Mouse (Mus musculus): ENCODE results near the gene Tecr.

DNA sequence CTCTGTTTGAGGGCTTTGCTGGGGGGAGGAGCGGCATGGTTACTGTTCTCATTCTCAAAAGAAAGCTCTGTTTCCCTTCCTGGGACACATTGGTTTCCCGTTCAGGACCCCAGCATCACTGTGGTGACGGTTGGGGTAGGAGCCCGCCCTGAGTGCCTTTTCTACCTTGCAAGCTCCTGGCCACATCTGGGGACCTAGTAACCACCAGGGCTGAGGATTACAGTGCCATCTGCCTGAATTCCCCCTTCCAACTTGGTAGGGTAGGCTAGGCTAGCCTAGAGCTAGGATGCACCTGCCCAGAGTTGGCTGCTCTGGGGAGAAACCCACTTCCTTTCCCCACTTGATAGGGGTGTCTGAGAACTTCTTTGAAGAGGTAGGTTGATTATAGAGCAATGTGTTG lies 4.2 kb upstream of the Tecr start:
- TF ChIP-seq JUND (conservative IDR thresholded peaks at IDR 0.05; ENCODE audit: low read depth, low read length) (no peak), POLR2A (IDR thresholded peaks at IDR 0.05; ENCODE audit: low read depth, low read length) (no peak), HCFC1 (IDR thresholded peaks at IDR 0.05; ENCODE audit: low read depth, low read length) (no peak), MXI1 (IDR thresholded peaks at IDR 0.05; ENCODE audit: low read depth, low read length) (no peak), CTCF (conservative IDR thresholded peaks at IDR 0.05 in 1 of 2, IDR thresholded peaks at IDR 0.05 in 1 of 2; ENCODE audit: low read depth in 2 of 2, low read length in 2 of 2) (no peak), TBP (conservative IDR thresholded peaks at IDR 0.05; ENCODE audit: low read depth, low read length) (no peak)

Data from CH12.LX (cell line).